Mouse (Mus musculus) gonadal fat pad, adult 2 months (tissue): ENCODE results near the gene Zfp943. TPM values are rescaled to one million over a fixed set of nuclear protein-coding genes. Genes with fewer than 3 reads are reported as not detected.
"Not testable (repeated sequence)": the region's sequence is repeated elsewhere in the genome, so short reads cannot be mapped to it uniquely, and the experiment has no call there.

Source experiments
- DNase-seq: peaks from one replicate; pipeline ENCODE4 v3.0.0-alpha.2; 2012; ENCODE audit warnings: low read depth
- polyA plus RNA-seq: library from polyadenylated mRNA; depleted of rRNA; stranded (reverse); fragments of >200 nt; gene quantifications from 2 replicates; pipeline ENCODE4 v1.2.3, GENCODE M21; 2012; rRNA removed

Gene Zfp943
- 4.1 and 5.1 TPM in 2 replicates for polyA plus RNA-seq

GRCm38 (mm10) chr17:21962107-21962907, at the start of gene Zfp943, which contains the start of gene Zfp942:
TSS of gene Zfp943 (plus strand) at chr17:21962552.
TSS of gene Zfp942 (minus strand) at chr17:21962464.
- DNase-seq, result not testable (repeated sequence)

DNA sequence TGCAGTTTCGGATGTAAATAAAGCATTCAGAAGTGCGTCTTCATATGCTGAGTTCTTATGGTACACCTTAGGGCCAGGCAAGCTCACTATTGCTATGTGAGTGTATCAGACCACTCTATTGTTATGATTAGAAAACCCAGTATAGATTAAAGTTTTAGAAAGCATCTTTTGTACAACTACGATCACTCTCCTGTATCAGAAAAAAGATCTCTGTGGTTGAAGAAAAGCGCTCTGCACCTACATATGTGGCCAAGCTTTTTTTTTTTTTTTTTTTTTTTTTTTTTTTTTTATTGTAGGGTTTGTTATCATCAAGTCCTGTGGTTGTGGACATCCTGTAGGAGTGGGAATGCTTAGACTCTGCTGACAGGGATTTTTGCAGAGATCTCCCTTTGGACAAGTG, 950 bp downstream of the Zfp943 start:
- no peak for DNase-seq

- DNase-seq, result not testable (repeated sequence)
These were observed 73.2 kb downstream of the Zfp943 start for GRCm38 (mm10) chr17:22035594-22035993.

DNA sequence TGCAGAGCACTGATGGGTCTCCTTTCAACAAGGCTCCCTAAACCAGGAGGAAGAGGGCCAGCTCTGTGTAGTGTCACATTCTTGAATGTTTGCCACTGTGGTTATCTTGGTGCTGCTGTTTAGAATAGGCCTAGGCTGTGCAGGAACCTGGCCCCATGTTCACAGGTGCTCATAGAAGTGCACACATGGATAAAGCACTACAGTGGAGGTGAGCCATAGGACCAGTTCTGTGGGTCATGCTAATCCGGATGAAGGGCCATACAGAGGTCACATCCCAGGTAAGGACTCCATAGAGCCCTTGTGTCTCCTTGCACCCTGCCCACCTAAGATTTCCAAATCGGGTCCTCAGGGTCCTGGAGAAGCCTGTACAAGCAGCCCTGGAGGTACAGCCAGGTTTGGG, 87.1 kb downstream of the Zfp943 start:
- DNase-seq, result no peak

DNA sequence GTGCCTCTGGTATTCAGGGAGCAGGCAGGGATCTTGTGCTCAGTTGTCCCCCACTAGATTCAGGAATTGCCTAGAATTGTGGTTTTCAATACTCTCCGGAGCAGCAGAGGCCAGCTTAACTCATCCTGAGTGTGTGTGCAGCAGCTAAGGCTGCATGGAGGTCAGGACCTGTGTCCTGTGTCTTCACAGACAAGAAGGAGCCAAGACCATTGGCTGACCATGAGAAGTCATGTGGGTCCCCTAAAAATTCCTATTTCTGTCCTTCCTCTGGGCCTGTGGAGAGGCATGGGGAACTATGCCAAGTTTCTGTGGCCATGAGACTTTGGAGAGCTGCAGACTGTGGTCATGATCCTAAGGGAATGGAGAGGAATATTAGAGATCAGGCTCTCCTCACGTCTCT, 90.9 kb downstream of the Zfp943 start:
- no peak for DNase-seq

DNA sequence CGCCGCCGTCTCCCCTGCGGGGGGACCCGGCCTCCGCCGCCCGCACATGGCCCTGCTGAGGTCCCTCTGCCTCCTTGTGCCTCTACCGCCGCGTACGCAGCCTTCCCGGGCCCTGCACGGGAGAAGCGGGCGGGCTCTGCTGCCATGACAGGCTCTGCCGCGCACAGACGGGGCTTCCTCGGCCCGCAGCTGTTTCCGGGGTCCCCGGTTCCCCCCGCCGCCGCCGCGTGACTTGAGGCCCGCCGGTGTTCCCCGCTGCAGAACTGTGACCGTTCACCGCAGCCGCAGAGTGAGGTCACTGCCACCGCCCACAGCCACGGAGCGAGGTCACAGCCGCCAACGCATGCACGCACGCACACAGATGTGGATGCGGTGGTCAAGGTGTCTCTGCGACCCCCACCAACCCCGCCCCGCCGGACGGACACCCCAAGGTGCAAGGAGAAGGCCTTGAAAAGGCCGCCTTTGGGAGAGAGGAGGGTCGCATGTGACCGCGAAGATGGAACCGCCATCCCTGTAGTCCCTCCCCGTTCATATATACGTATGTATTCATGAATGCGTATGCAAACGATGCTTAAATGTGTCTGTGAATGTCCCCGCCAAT, 118.8 kb downstream of the Zfp943 start:
- DNase-seq, result no peak

DNA sequence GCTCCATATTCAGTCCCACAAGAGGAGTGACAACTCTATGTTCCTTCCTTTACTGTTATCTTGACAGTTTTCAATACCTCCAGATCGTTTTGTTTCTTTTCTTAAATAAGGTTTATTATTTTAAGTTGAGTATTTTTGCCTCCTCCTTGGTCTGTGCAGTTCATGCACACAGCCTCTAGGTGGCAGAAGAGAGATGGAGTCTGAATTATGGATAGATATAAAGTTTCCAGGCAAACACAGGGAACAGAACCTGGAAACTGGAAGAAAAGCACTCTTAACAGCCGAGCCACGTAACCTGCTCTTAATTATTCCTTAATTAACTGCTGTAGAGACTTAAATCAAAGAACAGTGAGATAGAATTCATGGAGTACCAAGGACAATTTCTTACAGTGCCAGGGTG, 120.9 kb downstream of the Zfp943 start:
- DNase-seq, result not testable (repeated sequence)

GRCm38 (mm10) chr17:22118770-22119169, 156.4 kb downstream of the Zfp943 start:
- DNase-seq, result no peak

Other genes with a start within 250 kb of the Zfp943 start
- 1.7 and 3.0 TPM in 2 replicates for gene Zfp229, start 231.8 kb upstream of the Zfp943 start, polyA plus RNA-seq
- 0.14 and 0.26 TPM in 2 replicates for gene Zfp820, start 116.8 kb upstream of the Zfp943 start, polyA plus RNA-seq
- gene Zfp995, start 52.6 kb upstream of the Zfp943 start, polyA plus RNA-seq, result 0.80 and 1.2 TPM in 2 replicates
- 2.5 TPM in 2 replicates for gene Zfp942, start 88 bp upstream of the Zfp943 start, polyA plus RNA-seq
- 0.30 and 0.43 TPM in 2 replicates for gene Zfp947, start 203.6 kb downstream of the Zfp943 start, polyA plus RNA-seq